Mouse (Mus musculus): ENCODE results near the gene Arpp21. TPM values are rescaled to one million over a fixed set of nuclear protein-coding genes. Genes with fewer than 3 reads are reported as not detected.
A peak's percentile ranks its signal among the peaks of the same experiment; 100 is the strongest.

Gene Arpp21
- 10 to 100 TPM; 22.5 to 41.4 TPM for total RNA-seq (2021)
- long read RNA-seq, experiment 1, partial matches to known transcripts = 2 of 27 reads
- long read RNA-seq, experiment 1, other reads (novel, unspliced or antisense) = 24 of 27 reads
- long read RNA-seq, experiment 2, partial matches to known transcripts = 3 of 30 reads
- long read RNA-seq, experiment 2, other reads (novel, unspliced or antisense) = 23 of 30 reads

GRCm38 (mm10) chr9:112235696-112236397, at the start of gene Arpp21:
Gene Arpp21, minus strand, starts transcription at chr9:112235938.
- DNase-seq = no peak

- DNase-seq = no peak
Measured at GRCm38 (mm10) chr9:112272426-112272969, 36.8 kb upstream of the Arpp21 start.

- DNase-seq = no peak
Measured at GRCm38 (mm10) chr9:112264982-112265641, 29.4 kb upstream of the Arpp21 start.

- no peak for DNase-seq
Measured at GRCm38 (mm10) chr9:112261986-112262901, 26.5 kb upstream of the Arpp21 start.

GRCm38 (mm10) chr9:112261556-112261955, 25.8 kb upstream of the Arpp21 start:
- DNase-seq = no peak

GRCm38 (mm10) chr9:112260696-112261095, 25.0 kb upstream of the Arpp21 start:
- DNase-seq = no peak

- DNase-seq = no peak
Measured at GRCm38 (mm10) chr9:112258560-112258959, 22.8 kb upstream of the Arpp21 start.

- DNase-seq = no peak
Measured at GRCm38 (mm10) chr9:112255971-112256370, 20.2 kb upstream of the Arpp21 start.

- DNase-seq = no peak
Measured at GRCm38 (mm10) chr9:112253730-112254129, 18.0 kb upstream of the Arpp21 start.

- DNase-seq = no peak
Measured at GRCm38 (mm10) chr9:112251857-112252256, 16.1 kb upstream of the Arpp21 start.

- no peak for DNase-seq
Measured at GRCm38 (mm10) chr9:112251339-112251738, 15.6 kb upstream of the Arpp21 start.

GRCm38 (mm10) chr9:112249753-112250152, 14.0 kb upstream of the Arpp21 start:
- peak; percentile 9 for DNase-seq

GRCm38 (mm10) chr9:112247183-112247582, 11.4 kb upstream of the Arpp21 start:
- DNase-seq = no peak

GRCm38 (mm10) chr9:112238168-112238567, 2.4 kb upstream of the Arpp21 start:
- DNase-seq = no peak

- DNase-seq = no peak
Measured at GRCm38 (mm10) chr9:112236551-112236950, 813 bp upstream of the Arpp21 start.

- peak; percentile 46 for DNase-seq
Measured at GRCm38 (mm10) chr9:112235041-112235695, 570 bp downstream of the Arpp21 start.

- DNase-seq = peak; percentile 19
Measured at GRCm38 (mm10) chr9:112234505-112235024, 1.2 kb downstream of the Arpp21 start.

GRCm38 (mm10) chr9:112233822-112234504, 1.8 kb downstream of the Arpp21 start:
- DNase-seq = no peak

- no peak for DNase-seq
Measured at GRCm38 (mm10) chr9:112233378-112233777, 2.4 kb downstream of the Arpp21 start.

- DNase-seq = no peak
Measured at GRCm38 (mm10) chr9:112231935-112232575, 3.7 kb downstream of the Arpp21 start.

Measured in gastrocnemius, postnatal 25 days (tissue).